Mouse (Mus musculus) kidney, postnatal 4 days (tissue): Measurements from ENCODE around the gene Slc5a5.
A peak's percentile ranks its signal among the peaks of the same experiment; 100 is the strongest.

Experiments
- DNase-seq, 2 experiments: peaks; one replicate each; pipeline ENCODE4 v3.0.0; 2021; ENCODE audit warnings: mixed read lengths in 2 of 2

Slc5a5 gene

GRCm38 (mm10) chr8:70892022-70892895 lies at the start of gene Slc5a5:
Gene Slc5a5 (minus strand): TSS chr8:70892757.
- DNase-seq: peak in 1 of 2 experiments; percentile 32

- no peak for DNase-seq
These were observed 48.9 kb upstream of the Slc5a5 start for GRCm38 (mm10) chr8:70941478-70941877.

- no peak for DNase-seq
These were observed 44.6 kb upstream of the Slc5a5 start for GRCm38 (mm10) chr8:70937200-70937599.

GRCm38 (mm10) chr8:70934786-70935185 lies 42.2 kb upstream of the Slc5a5 start:
- DNase-seq: no peak

GRCm38 (mm10) chr8:70933036-70933435 lies 40.5 kb upstream of the Slc5a5 start:
- DNase-seq: no peak

- DNase-seq: no peak
These were observed 39.2 kb upstream of the Slc5a5 start for GRCm38 (mm10) chr8:70931731-70932130.

- DNase-seq: no peak
These were observed 36.3 kb upstream of the Slc5a5 start for GRCm38 (mm10) chr8:70928778-70929322.

- no peak for DNase-seq
These were observed 35.5 kb upstream of the Slc5a5 start for GRCm38 (mm10) chr8:70928096-70928495.

GRCm38 (mm10) chr8:70926396-70926795 lies 33.8 kb upstream of the Slc5a5 start:
- no peak for DNase-seq

GRCm38 (mm10) chr8:70925754-70926153 lies 33.2 kb upstream of the Slc5a5 start:
- no peak for DNase-seq

GRCm38 (mm10) chr8:70924151-70924550 lies 31.6 kb upstream of the Slc5a5 start:
- no peak for DNase-seq

- DNase-seq: no peak
These were observed 27.7 kb upstream of the Slc5a5 start for GRCm38 (mm10) chr8:70920049-70920922.

- no peak for DNase-seq
These were observed 22.1 kb upstream of the Slc5a5 start for GRCm38 (mm10) chr8:70914704-70915103.

GRCm38 (mm10) chr8:70913523-70913922 lies 21.0 kb upstream of the Slc5a5 start:
- no peak for DNase-seq

- DNase-seq: no peak
These were observed 20.4 kb upstream of the Slc5a5 start for GRCm38 (mm10) chr8:70912955-70913354.

- peak in 1 of 2 experiments; percentile 46 for DNase-seq
These were observed 19.0 kb upstream of the Slc5a5 start for GRCm38 (mm10) chr8:70911596-70911995.

- no peak for DNase-seq
These were observed 15.0 kb upstream of the Slc5a5 start for GRCm38 (mm10) chr8:70907518-70907917.

GRCm38 (mm10) chr8:70905831-70906736 lies 13.5 kb upstream of the Slc5a5 start, which contains the start of gene Map1s:
Gene Map1s (plus strand): TSS chr8:70905932.
- DNase-seq: peak; percentile 93 to 95

- DNase-seq: no peak
These were observed 12.9 kb upstream of the Slc5a5 start for GRCm38 (mm10) chr8:70905463-70905830.

GRCm38 (mm10) chr8:70904532-70904931 lies 12.0 kb upstream of the Slc5a5 start:
- DNase-seq: peak in 1 of 2 experiments; percentile 31

- DNase-seq: no peak
These were observed 11.0 kb upstream of the Slc5a5 start for GRCm38 (mm10) chr8:70903582-70903981.

- no peak for DNase-seq
These were observed 10.6 kb upstream of the Slc5a5 start for GRCm38 (mm10) chr8:70903112-70903511.
